Mouse (Mus musculus): ENCODE measurements around the gene Calr.

Calr gene

DNA sequence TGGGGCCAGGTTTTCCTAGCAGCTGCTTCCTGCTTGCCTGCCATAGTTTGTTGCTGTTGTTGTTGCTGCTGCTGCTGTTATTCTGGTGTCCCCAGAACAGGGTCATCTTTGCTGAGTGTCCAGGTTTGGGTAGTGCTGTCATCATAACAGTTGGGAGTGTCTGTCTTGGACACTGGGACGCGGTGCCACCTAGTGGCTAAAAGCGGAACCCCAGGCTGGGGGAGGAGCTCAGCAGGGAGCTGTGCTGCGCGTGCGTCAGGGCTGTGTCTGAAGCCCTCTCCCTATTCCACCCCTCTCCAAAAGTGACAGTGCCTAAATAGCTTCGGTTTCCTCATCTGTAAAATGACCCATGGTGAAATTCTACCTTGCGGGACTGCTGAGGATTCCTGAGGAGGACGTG, 31.2 kb downstream of the Calr start:
- peak; percentile 99 for DNase-seq (ENCODE audit: low spot score)

DNA sequence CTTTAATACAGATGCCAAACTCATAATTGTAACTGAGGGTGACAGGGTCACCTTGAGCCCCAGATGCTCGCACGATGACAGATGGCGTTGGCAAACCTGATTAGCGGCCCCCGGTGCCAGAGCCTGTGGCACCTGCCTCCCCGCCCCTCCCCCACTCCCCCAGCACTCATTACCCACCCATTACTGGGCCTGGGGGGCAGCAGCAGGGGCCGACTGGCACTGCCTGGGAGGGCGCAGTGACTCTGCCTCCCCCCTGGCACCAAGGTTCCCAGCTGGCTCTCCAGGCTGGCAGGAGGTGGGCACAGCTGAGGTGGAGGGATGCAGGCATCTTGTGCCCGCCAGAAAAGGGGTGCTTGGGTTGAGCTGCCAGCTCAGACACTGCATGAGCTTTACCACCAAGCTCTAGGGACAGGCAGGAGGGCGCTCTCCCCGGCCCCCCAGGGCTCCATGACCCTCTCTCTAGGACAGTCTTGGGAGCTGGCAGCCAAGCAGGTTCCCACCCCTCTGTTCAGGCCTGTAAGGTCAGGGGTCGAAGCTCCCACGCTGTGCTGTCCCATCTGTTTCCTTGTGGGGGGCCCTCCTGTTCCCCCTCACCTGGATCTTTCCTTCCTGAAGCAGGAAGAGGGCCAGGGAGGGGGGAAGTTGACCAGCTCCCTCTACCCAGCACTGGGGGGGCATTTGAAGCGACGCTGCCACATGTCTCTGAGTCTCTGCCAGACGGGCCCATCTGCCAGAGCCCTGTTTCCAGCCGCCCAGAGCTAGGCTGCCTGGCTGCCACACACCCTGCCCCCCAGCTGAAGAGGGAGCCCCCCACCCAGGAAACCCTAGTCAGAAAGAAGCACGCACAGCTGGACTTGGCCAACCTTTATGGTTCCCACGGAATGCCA, 31.9 kb downstream of the Calr start:
- no peak for DNase-seq (ENCODE audit: low spot score)

DNA sequence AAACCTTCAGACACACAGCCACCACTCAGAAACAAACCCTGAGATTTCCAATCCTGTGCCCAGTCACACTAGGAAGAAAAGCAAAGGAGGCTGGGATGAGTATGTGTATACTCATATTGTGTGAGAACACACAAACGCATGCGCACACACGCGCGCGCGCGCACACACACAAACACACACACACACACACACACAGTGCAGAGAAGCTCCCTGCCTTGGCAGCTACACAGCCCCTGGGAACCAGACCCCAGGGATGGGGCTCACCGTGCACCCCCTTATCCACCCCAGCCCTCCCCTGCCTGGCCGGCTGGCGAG, 32.5 kb downstream of the Calr start:
- no peak for DNase-seq (ENCODE audit: low spot score)

DNA sequence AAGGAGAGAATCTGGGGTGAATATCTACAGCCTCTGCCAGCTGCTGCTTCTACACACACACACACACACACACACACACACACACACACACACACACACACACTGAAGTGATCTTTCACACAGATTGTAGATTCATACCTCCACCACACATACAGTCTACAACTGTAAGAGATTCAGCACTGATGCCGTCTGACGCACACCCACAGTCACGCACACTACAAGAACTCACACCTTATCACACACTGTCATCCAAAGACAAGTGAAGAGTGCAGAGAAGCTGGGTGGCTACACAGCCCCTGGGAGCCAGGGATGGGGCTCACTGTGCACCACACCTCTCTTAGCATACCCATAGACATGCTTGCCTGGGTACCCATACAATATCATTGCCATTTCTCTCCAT, 32.9 kb downstream of the Calr start:
- no peak for DNase-seq (ENCODE audit: low spot score)

DNA sequence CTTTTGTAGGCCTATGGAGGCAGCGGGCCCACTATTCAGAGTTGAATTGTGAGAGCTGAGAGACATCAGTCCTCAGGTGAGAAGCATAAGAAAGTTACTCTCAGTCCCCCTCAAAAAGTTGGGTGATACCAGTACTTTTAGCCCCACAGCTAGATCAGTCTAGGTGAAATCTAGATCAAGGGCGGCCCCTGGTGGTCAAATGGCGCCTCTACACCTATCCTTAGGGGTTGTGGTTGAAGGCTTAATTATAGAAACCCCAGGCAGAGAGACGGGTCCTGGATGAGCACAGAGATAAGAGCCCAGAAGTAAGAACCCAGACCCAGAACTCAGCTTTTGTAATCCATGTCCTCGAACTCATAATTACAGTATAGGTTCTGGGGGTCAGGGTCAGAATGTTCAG, 33.7 kb downstream of the Calr start:
- DNase-seq (ENCODE audit: low spot score) = peak; percentile 90

DNA sequence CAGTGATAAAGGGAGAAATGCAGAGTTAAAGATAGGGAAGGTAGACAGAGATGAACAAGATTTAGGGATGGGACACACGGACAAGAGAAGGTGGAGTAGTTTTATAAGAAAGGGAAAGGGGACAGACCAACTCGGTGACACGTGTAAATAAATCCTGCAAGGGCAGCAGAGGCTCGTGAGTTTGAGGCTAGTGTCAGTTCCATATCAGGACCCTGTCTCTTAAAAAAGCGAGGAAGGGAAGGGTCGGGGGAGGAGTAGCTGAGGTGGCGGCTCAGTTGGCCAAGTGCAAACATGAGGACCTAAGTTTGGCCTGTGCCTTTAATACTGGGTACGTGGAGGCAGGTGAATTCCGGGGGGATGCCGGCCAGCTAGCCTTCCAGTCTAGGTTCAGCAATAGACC, 35.4 kb downstream of the Calr start:
- no peak for DNase-seq (ENCODE audit: low spot score)

DNA sequence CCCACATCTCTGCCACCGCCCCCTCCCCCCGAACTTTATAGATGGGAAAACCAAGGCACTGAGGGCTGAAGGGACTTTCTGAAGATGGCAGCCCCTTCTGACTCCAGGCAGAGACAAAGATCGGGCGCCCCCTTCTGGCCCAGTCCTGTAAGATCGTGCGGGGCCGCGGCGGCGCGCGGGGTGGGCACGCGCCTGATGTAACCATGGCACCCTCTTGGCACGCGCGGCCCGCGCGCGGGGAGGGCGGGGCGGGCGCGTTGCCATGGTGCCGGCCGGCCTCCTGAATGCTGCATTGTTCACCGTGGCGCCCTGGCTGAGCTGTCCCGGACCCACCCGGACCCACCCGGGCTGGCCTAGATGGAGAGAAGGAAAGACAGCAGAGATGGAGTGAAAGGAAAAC, 35.8 kb downstream of the Calr start:
- peak; percentile 98 for DNase-seq (ENCODE audit: low spot score)

DNA sequence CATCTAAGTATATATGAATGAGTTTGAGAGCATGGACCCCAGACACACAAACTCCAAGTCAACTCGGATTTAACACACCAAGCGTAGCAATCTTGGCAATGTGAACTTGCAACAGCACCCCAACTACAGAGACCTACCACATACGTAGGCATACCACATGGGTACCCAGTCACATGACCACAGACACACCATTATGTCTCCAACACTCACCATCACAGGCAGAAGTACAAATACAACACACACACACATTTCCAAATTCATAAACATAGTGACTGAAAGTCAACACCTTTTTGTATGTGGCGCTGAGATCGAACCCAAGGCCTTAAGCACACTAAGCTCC, 36.8 kb downstream of the Calr start:
- no peak for DNase-seq (ENCODE audit: low spot score)

DNA sequence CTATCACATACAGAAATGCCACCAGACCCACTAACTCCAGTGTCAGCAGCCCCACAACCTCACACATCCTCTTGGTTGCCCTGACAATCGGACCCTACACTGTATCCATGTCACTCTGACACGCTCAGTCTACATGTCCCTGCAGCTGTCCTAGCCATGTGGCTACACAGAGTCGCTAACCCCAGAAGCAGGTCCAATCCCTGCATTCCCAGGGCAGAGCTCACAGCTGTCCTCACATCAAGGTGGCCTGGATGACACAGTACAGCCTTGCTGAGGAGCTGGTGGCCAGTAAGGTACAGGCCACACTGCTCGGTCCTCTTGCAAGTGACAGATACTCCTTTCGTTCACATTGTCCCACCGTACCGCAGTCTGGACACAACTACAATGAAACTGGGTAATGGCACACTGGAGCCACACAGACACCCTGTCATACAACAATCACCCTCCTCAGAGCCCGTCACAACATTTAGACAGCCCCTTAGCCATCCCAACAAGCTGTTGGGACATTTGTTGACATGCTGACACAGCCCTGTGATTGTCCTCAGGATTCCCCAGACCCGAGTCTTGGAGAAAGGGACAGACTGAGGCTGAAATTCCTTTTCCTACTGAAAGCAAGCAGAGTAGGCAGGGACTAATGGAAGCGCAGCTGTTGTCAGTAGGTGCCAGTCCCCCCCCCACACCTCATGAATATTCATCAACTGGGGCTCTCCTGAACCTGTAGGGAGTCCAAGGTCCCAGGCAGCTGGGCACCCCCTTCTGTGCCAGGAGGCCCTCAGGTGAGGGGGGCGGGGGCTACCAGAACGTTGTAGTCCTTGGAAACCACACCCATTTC, 37.4 kb downstream of the Calr start:
- no peak for DNase-seq (ENCODE audit: low spot score)

DNA sequence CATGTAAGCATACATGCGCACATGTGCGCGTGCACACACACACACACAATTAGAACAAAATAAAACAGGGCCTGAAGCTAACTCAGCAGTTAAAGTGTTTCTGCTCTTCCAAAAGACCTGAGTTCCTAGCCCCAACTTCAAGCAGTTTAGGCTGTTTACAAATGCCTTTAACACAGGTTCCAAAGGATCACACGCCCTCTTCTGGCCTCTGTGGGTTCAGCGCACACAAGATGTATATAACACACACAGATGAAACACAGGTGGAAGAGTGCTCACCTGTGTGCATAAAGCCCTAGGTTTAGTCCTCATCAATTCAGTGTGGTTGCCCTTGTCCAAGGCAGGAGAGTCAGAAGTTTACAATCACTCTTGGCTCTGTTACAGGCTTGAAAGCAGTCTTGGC, 40.7 kb downstream of the Calr start:
- DNase-seq (ENCODE audit: low spot score) = no peak

DNA sequence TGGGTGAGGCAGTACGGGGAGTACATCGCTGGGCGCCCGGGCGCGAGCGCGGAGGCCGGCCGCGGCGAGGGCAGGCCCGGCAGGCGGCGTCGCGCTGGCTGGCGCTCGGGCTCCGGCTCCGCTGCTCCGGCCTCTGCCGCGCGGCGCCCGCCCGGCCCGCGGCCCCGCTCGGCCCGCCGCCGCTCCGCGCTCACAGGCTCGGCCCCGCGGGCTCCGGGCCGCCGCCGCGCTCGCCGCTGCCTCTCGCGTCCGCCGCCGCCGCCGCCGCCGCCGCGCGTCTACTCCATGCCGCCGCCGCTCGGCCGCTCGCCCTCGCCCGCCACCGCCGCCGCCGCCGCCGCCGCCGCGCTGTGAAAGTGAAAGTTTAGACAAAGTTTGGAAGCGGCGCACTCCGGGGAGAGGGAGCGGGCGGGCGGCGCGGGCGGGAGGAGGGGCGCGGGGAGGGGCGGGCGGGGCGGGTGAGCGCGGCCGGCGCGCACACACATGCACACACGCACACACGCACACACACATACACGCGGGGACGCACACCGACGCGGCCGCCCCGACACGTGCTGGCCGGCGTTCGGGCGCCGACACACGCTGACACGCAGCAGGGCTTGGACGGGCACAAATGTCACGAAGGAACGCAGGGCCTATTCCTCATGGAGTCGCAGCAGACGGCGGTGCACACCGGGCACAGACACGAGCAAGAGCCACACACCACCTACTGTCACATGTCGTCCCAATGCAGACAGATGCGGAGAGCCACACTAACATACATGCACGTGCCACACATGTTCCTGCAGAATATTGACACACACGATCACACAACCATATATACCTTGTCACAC, 46.5 kb downstream of the Calr start, which contains the start of gene Nfix:
Gene Nfix (minus strand): TSS at position 346 of the 833 bp plus-strand sequence.
- peak; percentile 80 for DNase-seq (ENCODE audit: low spot score)

DNA sequence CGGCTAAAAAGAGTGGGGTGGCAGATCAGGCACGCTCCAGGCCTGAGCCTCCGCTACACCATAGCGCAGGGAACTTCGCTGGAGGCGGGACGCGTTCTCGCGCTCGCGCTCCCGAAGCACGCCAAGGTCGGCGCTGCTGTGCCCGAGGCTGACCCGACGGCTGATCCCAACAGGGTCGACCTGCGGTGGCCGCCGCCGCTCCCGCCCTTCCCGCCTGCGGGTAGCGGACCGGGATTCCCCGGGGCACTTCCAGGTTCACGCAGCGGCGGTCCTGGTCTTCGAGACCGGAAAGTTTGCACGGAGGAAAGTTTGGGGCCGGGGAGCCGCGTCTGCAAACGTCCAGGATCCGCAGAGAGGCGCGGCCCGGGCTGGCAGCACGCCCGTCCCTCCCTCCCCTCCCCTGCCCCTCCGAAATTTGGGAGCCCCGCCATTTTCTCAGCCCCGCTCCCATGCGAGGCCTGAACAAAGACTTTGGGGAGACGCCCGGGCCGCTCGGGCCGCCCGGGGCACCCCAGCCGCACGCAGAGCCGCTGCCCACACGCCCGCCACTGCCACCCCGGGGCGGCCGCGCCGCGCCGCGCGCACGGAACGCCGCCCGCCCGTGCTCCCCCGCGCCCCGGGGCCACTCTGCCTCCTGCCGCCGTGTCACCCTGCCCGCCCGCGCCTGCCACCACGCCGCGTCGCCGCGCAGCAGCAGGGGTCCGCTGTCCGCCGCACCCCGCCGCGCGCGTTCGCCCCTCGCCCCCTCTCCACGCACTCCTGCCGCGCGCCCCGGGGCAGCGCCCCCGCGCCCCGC, 47.4 kb downstream of the Calr start:
- peak; percentile 85 for DNase-seq (ENCODE audit: low spot score)

DNA sequence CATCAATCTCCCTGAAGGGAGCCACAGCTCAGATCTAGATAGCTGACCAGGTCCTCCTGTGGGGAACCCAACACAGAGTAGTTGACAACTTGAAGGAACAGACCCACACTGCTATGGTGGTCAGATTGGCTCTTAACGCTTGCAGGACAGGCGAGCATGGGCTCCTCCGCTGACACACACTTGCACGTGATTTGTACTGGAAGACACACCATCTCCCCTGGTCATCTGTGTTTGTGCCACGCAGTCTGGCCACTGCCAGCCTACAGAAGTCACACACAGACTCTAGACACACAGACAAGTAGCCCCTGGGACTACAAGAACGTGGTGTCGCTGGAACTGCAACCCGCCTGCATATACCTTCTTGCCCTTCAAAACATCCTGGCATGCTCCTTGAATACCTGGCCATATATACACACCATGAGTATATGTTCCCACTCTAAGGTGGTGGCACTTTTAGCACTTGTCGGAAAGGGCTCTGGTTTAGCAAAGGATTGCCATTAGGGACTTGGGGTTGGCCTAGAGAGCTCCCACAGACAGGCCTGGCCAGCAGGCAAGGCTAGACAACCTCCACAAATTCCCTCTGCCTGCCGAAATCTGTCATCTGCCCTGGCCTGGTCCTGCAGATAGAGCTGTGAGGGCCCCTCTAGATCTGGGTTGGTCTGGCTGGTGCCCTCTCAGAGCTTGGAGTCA, 48.1 kb downstream of the Calr start:
- no peak for DNase-seq (ENCODE audit: low spot score)

DNA sequence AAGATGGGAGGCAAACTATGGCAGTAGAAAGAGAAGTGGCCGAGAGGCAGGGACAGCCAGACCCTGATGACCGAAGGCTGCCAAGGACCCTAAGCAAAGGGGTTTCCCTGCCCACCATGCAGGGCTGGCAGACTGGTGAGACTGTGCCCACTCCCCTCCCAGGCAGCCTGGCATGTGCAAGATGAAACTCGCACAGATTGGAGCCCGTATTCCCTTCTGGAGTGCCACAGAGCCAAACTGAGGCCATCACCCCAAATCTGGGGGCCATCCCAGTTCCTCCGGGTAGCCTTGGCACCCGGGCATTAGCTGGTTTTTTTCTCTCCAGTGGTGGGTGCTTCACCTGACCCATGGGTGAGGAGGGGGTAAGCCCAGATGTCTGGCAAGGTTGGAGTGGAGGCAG, 48.8 kb downstream of the Calr start:
- no peak for DNase-seq (ENCODE audit: low spot score)

DNA sequence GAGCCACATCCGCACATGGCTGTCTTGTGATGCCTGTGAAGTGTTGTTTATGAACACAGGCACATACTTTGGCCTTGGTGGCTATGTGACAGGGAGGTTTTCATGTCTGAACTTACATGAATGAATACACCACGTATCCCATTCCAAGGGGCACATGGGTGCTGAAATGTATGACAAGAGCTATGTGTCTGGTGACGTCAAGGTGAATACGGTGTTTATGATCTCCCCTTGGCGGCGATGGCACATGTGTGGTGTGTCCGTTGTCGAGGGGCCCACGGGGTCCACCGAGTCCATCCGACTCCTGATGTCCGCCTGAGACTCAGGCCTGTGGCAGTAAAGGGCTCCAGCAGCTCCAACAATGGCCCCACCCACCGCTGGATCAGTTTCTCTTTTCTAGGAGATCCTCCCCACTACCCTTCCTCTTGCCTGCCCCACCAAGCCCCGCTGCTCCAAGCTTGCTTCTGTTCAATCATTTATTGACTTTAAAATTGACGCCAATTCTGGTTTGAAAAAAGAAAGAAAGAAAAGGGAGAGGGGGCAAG, 49.4 kb downstream of the Calr start:
- DNase-seq (ENCODE audit: low spot score) = no peak

DNA sequence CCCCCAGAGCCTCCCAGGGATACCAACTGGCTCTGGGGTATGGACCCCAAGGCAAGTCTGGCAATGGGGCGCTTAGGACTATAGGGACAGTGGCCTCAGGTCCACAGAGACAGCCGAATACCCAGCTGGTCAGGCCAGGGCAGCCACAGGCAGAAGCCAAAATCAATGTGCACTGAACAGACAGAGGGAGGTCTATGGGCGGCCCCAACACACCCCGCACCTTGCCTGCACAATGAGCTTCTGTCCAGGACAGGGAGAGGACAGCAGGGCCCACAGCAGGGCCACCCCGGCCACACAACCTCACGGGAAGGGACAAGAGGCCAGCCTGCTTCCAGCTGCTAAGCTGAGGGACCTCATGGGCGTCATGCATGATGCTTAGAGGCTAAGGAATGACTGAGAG, 52.2 kb downstream of the Calr start:
- DNase-seq (ENCODE audit: low spot score) = no peak

DNA sequence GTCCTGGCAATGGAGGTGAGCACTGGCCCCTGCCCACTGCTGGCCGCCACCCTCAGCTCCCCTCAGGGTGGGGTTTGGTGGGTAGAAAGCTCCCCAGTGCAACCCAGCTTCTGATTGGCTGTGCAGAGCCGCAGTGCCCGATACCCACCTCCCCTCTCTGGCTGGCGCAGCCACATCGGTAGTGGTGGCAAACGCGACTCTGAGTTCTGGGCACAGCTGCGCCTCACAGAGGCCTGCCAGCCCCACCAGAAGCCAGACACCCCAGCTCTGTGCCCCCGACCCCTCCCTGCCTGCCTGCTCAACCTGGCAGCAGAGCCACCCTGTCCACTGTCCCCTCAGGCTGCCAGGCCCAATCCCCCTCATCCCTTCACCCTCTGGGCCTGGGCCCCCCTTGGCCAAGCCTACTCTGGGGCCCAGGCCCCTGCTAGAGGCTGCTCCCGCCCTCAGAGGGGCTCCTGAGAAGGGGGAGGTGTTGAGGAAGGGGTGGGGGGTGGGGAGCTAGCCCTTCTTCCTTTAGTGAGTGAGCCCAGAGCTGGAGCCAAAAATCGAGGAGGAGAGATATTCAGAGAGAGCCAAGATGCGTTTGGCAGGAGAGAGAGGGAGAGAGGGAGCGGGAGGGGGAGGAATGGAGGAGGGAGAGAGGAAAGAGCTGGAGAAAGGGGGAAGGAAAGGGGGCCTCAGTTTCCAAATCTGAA, 52.8 kb downstream of the Calr start:
- no peak for DNase-seq (ENCODE audit: low spot score)

DNA sequence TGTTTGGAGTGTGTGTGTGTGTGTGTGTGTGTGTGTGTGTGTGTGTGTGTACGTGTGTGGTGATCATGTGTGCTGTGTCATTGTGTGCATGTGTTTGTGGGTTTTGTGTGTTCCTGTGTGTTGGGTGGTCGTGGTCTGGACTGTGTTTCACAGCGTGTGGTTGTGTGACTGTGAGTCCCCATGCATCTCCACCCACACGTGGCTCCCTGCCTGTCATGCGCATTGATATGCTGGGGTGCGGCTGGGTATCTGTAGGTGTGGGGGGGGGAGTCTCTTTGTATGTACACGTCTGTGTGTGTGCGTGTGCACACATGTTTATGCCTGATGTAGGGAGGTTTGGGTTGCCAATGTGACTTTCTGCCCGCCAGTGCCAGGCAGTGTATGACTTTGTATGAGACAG, 53.6 kb downstream of the Calr start:
- no peak for DNase-seq (ENCODE audit: low spot score)

DNA sequence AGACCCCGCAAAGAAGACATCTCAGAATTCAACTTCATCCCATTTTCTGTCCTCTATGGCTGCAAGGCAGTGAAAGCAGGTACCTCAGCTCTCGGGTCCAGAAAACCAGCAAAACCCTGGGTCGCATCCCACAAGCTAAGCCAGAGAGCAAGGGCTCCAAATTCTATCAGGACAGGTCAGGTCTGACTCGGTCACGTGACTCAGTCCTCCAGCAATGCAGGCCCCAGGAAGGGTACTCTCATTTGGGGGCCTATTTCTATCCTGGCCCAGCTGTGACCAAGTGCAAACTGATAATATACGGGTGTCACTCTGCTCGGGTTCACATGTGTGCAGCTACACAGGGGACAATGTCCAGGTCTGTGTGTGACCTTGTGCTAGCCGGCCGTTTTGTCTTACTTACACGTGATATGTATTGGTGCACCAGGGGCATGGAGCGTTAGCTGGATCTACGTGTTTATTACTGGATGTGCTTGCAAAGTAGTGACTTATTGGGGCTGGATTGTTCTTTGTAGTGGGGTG, 54.2 kb downstream of the Calr start:
- no peak for DNase-seq (ENCODE audit: low spot score)
